Mouse (Mus musculus): Measurements from ENCODE around the gene Srl. TPM values are rescaled to one million over a fixed set of nuclear protein-coding genes. Genes with fewer than 3 reads are reported as not detected.

Srl gene
- total RNA-seq, 2 experiments from 2014 or later = 1,069 to 1,171 TPM

Other genes with a start within 250 kb of the Srl start
- 10 to 100 TPM; 15.2 to 18.0 TPM for gene Adcy9, start 121.3 kb downstream of the Srl start, total RNA-seq (2021)
- gene Tfap4, start 18.0 kb upstream of the Srl start, total RNA-seq (2021) = 1 to 10 TPM; 3.5 to 4.7 TPM
- gene Glis2, start 52.9 kb upstream of the Srl start, total RNA-seq (2021) = 10 to 100 TPM; 35.3 to 43.8 TPM
- gene Pam16, start 83.2 kb upstream of the Srl start, total RNA-seq (2021) = 10 to 100 TPM; 89.5 to 92.6 TPM
- gene Vasn, start 98.1 kb upstream of the Srl start, total RNA-seq (2021) = 10 to 100 TPM; 17.7 to 18.2 TPM
- 10 to 100 TPM; 82.7 to 84.7 TPM for gene Dnaja3, start 98.2 kb upstream of the Srl start, total RNA-seq (2021)
- 10 to 100 TPM; 24.1 to 26.5 TPM for gene Coro7, start 138.0 kb upstream of the Srl start, total RNA-seq (2021)
- 10 to 100 TPM; 15.2 to 15.5 TPM for gene Nmral1, start 177.5 kb upstream of the Srl start, total RNA-seq (2021)
- gene Hmox2, start 184.5 kb upstream of the Srl start, total RNA-seq (2021) = 10 to 100 TPM; 67.4 to 75.9 TPM
- 100 to 1,000 TPM in 1 of 2 experiments, 10 to 100 TPM in 1; 96.3 to 105 TPM for gene Cdip1, start 248.5 kb upstream of the Srl start, total RNA-seq (2021)